ENCODE assay signal across 10 mouse cellular contexts in genomic region chr8:11308570-11308998, GRCm38 (mm10). TPM values are rescaled to one million over a fixed set of nuclear protein-coding genes. Genes with fewer than 3 reads are reported as not detected.
DNase-seq lines count a peak whose midpoint lies in the region; ATAC-seq lines count a peak whose summit lies in the region.
"Had no signal": no experiment of that assay in that cellular context is flagged by ENCODE, and none has a peak within 500 bp of the region (broad histone marks: within the 10 kb centered on the region; RNA-seq: fewer than 3 reads in every experiment).

No protein-coding gene starts in this region.

- no peak overlapping the region for H3K27ac ChIP-seq in hindbrain, embryonic 13.5 days
- no peak overlapping the region for H3K27ac ChIP-seq in hindbrain, embryonic 11.5 days (ENCODE audit: low read depth, low read length)
- peak overlapping the region; percentile 87; the same call in 1 of the 2 replicates for H3K27ac ChIP-seq in heart, embryonic 15.5 days

- H3K9me3 ChIP-seq in hindbrain, embryonic 13.5 days, result no peaks in the 10 kb centered on the region
- no peaks in the 10 kb centered on the region for H3K9me3 ChIP-seq in hindbrain, embryonic 11.5 days (ENCODE audit: control insufficient read depth, low read length)
- no peaks in the 10 kb centered on the region for H3K9me3 ChIP-seq in heart, embryonic 15.5 days (replicated peaks)
- H3K9me3 ChIP-seq: embryonic facial prominence, embryonic 12.5 days had no signal

- H3K36me3 ChIP-seq in hindbrain, embryonic 13.5 days, result no peaks in the 10 kb centered on the region
- no peaks in the 10 kb centered on the region for H3K36me3 ChIP-seq in hindbrain, embryonic 11.5 days (ENCODE audit: control insufficient read depth, insufficient read depth, low read length)
- H3K36me3 ChIP-seq in heart, embryonic 15.5 days, result peaks cover 9% of the 10 kb centered on the region; the same call in 1 of the 2 replicates

- peak overlapping the region; percentile 32; the same call in 1 of the 2 replicates for H3K4me2 ChIP-seq in hindbrain, embryonic 13.5 days
- H3K4me2 ChIP-seq in hindbrain, embryonic 11.5 days (replicated peaks; ENCODE audit: low read depth, low read length), result no peak overlapping the region
- H3K4me2 ChIP-seq in heart, embryonic 15.5 days, result peak overlapping the region; percentile 69; the same call in 1 of the 2 replicates
- H3K4me2 ChIP-seq: embryonic facial prominence, embryonic 12.5 days had no signal

- 20% methylated on average over 7 of the region's 7 CpGs for WGBS in hindbrain, embryonic 13.5 days
- 28% methylated on average over 7 of the region's 7 CpGs for WGBS in hindbrain, embryonic 11.5 days
- WGBS in heart, embryonic 15.5 days, result 66% methylated on average over 7 of the region's 7 CpGs

- no peak for ATAC-seq in hindbrain, embryonic 13.5 days (ENCODE audit: low FRiP score)
- ATAC-seq in hindbrain, embryonic 11.5 days (ENCODE audit: low FRiP score), result no peak
- ATAC-seq in heart, embryonic 15.5 days (replicated peaks; ENCODE audit: insufficient number of reproducible peaks, insufficient read depth, low FRiP score, low read depth), result no peak
- ATAC-seq: forebrain, embryonic 16.5 days had no signal

- no peak overlapping the region for H3K9ac ChIP-seq in hindbrain, embryonic 13.5 days
- H3K9ac ChIP-seq in hindbrain, embryonic 11.5 days (ENCODE audit: low read depth, low read length), result no peak overlapping the region
- no peak overlapping the region for H3K9ac ChIP-seq in heart, embryonic 15.5 days
- H3K9ac ChIP-seq: embryonic facial prominence, embryonic 12.5 days had no signal

- H3K27me3 ChIP-seq in hindbrain, embryonic 13.5 days, result peaks cover 56% of the 10 kb centered on the region
- H3K27me3 ChIP-seq in hindbrain, embryonic 11.5 days (ENCODE audit: control insufficient read depth, insufficient read depth, low read length), result peaks cover 30% of the 10 kb centered on the region
- H3K27me3 ChIP-seq in heart, embryonic 15.5 days, result no peaks in the 10 kb centered on the region
- H3K27me3 ChIP-seq: embryonic facial prominence, embryonic 12.5 days had no signal

- DNase-seq in hindbrain, embryonic 11.5 days (ENCODE audit: low spot score), result no peak
- DNase-seq in R1 (ENCODE audit: low read depth, low spot score), result peak; percentile 91
- DNase-seq in kidney, postnatal 25 days, result peak; percentile 63 to 84
- no peak for DNase-seq in frontal cortex, postnatal 25 days (ENCODE audit: low spot score in 2 of 2)
- DNase-seq in right cerebral cortex, postnatal 36 days (ENCODE audit: low spot score in 2 of 2), result no peak
- DNase-seq: right cerebral cortex, adult 18-20 months had no signal

- no peak overlapping the region for H3K4me3 ChIP-seq in hindbrain, embryonic 13.5 days
- H3K4me3 ChIP-seq in hindbrain, embryonic 11.5 days (ENCODE audit: low read depth, low read length), result no peak overlapping the region
- no peak overlapping the region for H3K4me3 ChIP-seq in heart, embryonic 15.5 days
- H3K4me3 ChIP-seq: embryonic facial prominence, embryonic 12.5 days had no signal

- H3K4me1 ChIP-seq in hindbrain, embryonic 13.5 days (replicated peaks), result peaks cover 36% of the 10 kb centered on the region
- H3K4me1 ChIP-seq in hindbrain, embryonic 11.5 days (replicated peaks; ENCODE audit: control insufficient read depth, insufficient read depth, low read length), result peaks cover 4% of the 10 kb centered on the region
- H3K4me1 ChIP-seq in heart, embryonic 15.5 days (replicated peaks), result peaks cover 50% of the 10 kb centered on the region

RNA-seq across cellular contexts. Expression of gene Col4a2, which starts 4.0 kb away (rescaled TPM):
- 41.6 and 42.4 TPM in 2 replicates for polyA plus RNA-seq in hindbrain, embryonic 13.5 days (2015; fragmentation: Nextera tagmentation; extraction: Ambion mirVana)
- 26.2 and 29.9 TPM in 2 replicates for polyA plus RNA-seq in hindbrain, embryonic 11.5 days (2014; fragmentation: Nextera tagmentation; extraction: Ambion mirVana)
- 89.8 and 106 TPM in 2 replicates for polyA plus RNA-seq in heart, embryonic 15.5 days (2015; fragmentation: Nextera tagmentation; extraction: Ambion mirVana)

RNA-seq across cellular contexts. Expression of gene Col4a1, which starts 4.0 kb away (rescaled TPM):
- polyA plus RNA-seq in hindbrain, embryonic 13.5 days (2015; fragmentation: Nextera tagmentation; extraction: Ambion mirVana), result 93.3 and 94.0 TPM in 2 replicates
- 91.8 and 94.2 TPM in 2 replicates for polyA plus RNA-seq in hindbrain, embryonic 11.5 days (2014; fragmentation: Nextera tagmentation; extraction: Ambion mirVana)
- polyA plus RNA-seq in heart, embryonic 15.5 days (2015; fragmentation: Nextera tagmentation; extraction: Ambion mirVana), result 191 and 245 TPM in 2 replicates

Comparison
In these comparisons a context has a peak if more than half of its experiments do, and no peak if none do; other contexts are left out.
1. DNase-seq: peak in R1 (single experiment) and kidney, postnatal 25 days (2 of 2); none in hindbrain, embryonic 11.5 days (single experiment), frontal cortex, postnatal 25 days (0 of 2) and right cerebral cortex, postnatal 36 days (0 of 2).